ENCODE assay signal across 8 mouse cellular contexts in genomic region chr9:65345439-65345838, GRCm38 (mm10). TPM values are rescaled to one million over a fixed set of nuclear protein-coding genes. Genes with fewer than 3 reads are reported as not detected.
A peak's percentile ranks its signal among the peaks of the same experiment; 100 is the strongest.
DNase-seq lines count a peak whose midpoint lies in the region; ATAC-seq and TF ChIP-seq lines count a peak whose summit lies in the region.
"Not testable (repeated sequence)": the region's sequence is repeated elsewhere in the genome, so short reads cannot be mapped to it uniquely, and the experiment has no call there.
"Had no signal": no experiment of that assay in that cellular context is flagged by ENCODE, and none has a peak within 500 bp of the region (broad histone marks: within the 10 kb centered on the region; RNA-seq: fewer than 3 reads in every experiment).

No protein-coding gene starts in this region.

- intact Hi-C loops in heart, adult 2 months (cut with DNase I) = loop anchor here (5.0 kb wide), 1 partner anchor 53 kb away; the partner anchor contains the start of gene Clpx

- not testable (repeated sequence) for DNase-seq in heart, adult 2 months; intestine, embryonic 14.5 days (ENCODE audit: low spot score); limb, embryonic 11.5 days (ENCODE audit: low spot score); lung, postnatal 0 days (ENCODE audit: low spot score)

- peak overlapping the region; percentile 85 for H3K4me2 ChIP-seq in embryonic facial prominence, embryonic 15.5 days (replicated peaks)
- H3K4me2 ChIP-seq in intestine, embryonic 14.5 days (ENCODE audit: low read length) = peak overlapping the region; percentile 90
- H3K4me2 ChIP-seq in limb, embryonic 11.5 days (ENCODE audit: low read depth, severe bottlenecking) = peak overlapping the region; percentile 59
- peak overlapping the region; percentile 91 for H3K4me2 ChIP-seq in lung, postnatal 0 days (replicated peaks; ENCODE audit: low read depth, low read length)
- H3K4me2 ChIP-seq in neural tube, embryonic 14.5 days (ENCODE audit: low read depth, low read length) = peak overlapping the region; percentile 92

- TF ChIP-seq POLR2A in bone marrow macrophage, adult 2 months (IDR thresholded peaks at IDR 0.05; ENCODE audit: borderline replicate concordance, low read depth, low read length); heart, adult 2 months (IDR thresholded peaks at IDR 0.05; ENCODE audit: insufficient read depth, low read depth, low read length): not testable (repeated sequence)

- not testable (repeated sequence) for H3K9me3 ChIP-seq in embryonic facial prominence, embryonic 15.5 days (replicated peaks); intestine, embryonic 14.5 days (ENCODE audit: control insufficient read depth, low read length); limb, embryonic 11.5 days (ENCODE audit: control insufficient read depth, low read length); lung, postnatal 0 days (ENCODE audit: low read length); neural tube, embryonic 14.5 days (ENCODE audit: control insufficient read depth, low read length)

- not testable (repeated sequence) for H3K36me3 ChIP-seq in embryonic facial prominence, embryonic 15.5 days; heart, adult 2 months (ENCODE audit: control insufficient read depth, insufficient read depth, low read length); intestine, embryonic 14.5 days (ENCODE audit: control insufficient read depth, insufficient read depth, low read length); limb, embryonic 11.5 days (ENCODE audit: control insufficient read depth, insufficient read depth, low read length); lung, postnatal 0 days (ENCODE audit: insufficient read depth, low read length); neural tube, embryonic 14.5 days (ENCODE audit: control insufficient read depth, insufficient read depth, low read length)

- not testable (repeated sequence) for H3K79me2 ChIP-seq in heart, adult 2 months (replicated peaks; ENCODE audit: control insufficient read depth, insufficient read depth, low read length)

- not testable (repeated sequence) for TF ChIP-seq EP300 in heart, adult 2 months (IDR thresholded peaks at IDR 0.05; ENCODE audit: insufficient read depth, low read depth, low read length); lung, postnatal 0 days (IDR thresholded peaks at IDR 0.05)

- H3K4me1 ChIP-seq in bone marrow macrophage, adult 2 months (ENCODE audit: control insufficient read depth, insufficient read depth, low read length) = peaks cover 11% of the 10 kb centered on the region
- H3K4me1 ChIP-seq in embryonic facial prominence, embryonic 15.5 days = peaks cover 12% of the 10 kb centered on the region
- not testable (repeated sequence) for H3K4me1 ChIP-seq in heart, adult 2 months (ENCODE audit: control insufficient read depth, insufficient read depth, low read length); limb, embryonic 11.5 days (ENCODE audit: control insufficient read depth, insufficient read depth, low read length)
- peaks cover 13% of the 10 kb centered on the region for H3K4me1 ChIP-seq in intestine, embryonic 14.5 days (replicated peaks; ENCODE audit: control insufficient read depth, insufficient read depth, low read length)
- H3K4me1 ChIP-seq in lung, postnatal 0 days (ENCODE audit: insufficient read depth, low read depth, low read length) = peaks cover 10% of the 10 kb centered on the region
- peaks cover 12% of the 10 kb centered on the region for H3K4me1 ChIP-seq in neural tube, embryonic 14.5 days (ENCODE audit: control insufficient read depth, insufficient read depth, low read length)

- H3K9ac ChIP-seq in embryonic facial prominence, embryonic 15.5 days = peak overlapping the region; percentile 33
- not testable (repeated sequence) for H3K9ac ChIP-seq in heart, adult 2 months (ENCODE audit: low read depth, low read length); lung, postnatal 0 days (replicated peaks; ENCODE audit: low read depth)
- H3K9ac ChIP-seq in intestine, embryonic 14.5 days (ENCODE audit: low read length) = peak overlapping the region; percentile 95
- H3K9ac ChIP-seq in limb, embryonic 11.5 days (ENCODE audit: low read length) = 0 out of 2 replicates have a peak overlapping the region, but pooled peaks have one; percentile 93
- H3K9ac ChIP-seq in neural tube, embryonic 14.5 days (replicated peaks; ENCODE audit: low read depth, low read length) = peak overlapping the region; percentile 95; the same call in 1 of the 2 replicates

- TF ChIP-seq CTCF in bone marrow macrophage, adult 2 months (IDR thresholded peaks at IDR 0.05; ENCODE audit: low read depth, low read length) = not testable (repeated sequence)
- TF ChIP-seq CTCF in heart, adult 2 months (IDR thresholded peaks at IDR 0.05) = peak; percentile 9; the same call in 1 of the 2 replicates
- TF ChIP-seq CTCF in lung, postnatal 0 days (IDR thresholded peaks at IDR 0.05) = 0 out of 2 replicates have a peak, but pooled peaks have one; percentile 5

- H3K27ac ChIP-seq in bone marrow macrophage, adult 2 months (ENCODE audit: insufficient read depth, low read depth, low read length) = peak overlapping the region; percentile 77
- peak overlapping the region; percentile 96 for H3K27ac ChIP-seq in embryonic facial prominence, embryonic 15.5 days (replicated peaks)
- peak overlapping the region; percentile 91 for H3K27ac ChIP-seq in heart, adult 2 months
- H3K27ac ChIP-seq in intestine, embryonic 14.5 days (ENCODE audit: low read depth) = peak overlapping the region; percentile 94
- H3K27ac ChIP-seq in limb, embryonic 11.5 days (replicated peaks; ENCODE audit: low read depth, low read length) = peak overlapping the region; percentile 81; the same call in 1 of the 2 replicates
- H3K27ac ChIP-seq in lung, postnatal 0 days (ENCODE audit: low read length) = peak overlapping the region; percentile 98
- H3K27ac ChIP-seq in neural tube, embryonic 14.5 days (ENCODE audit: low read depth, low read length) = peak overlapping the region; percentile 88

- ATAC-seq in embryonic facial prominence, embryonic 15.5 days (ENCODE audit: insufficient number of reproducible peaks, low FRiP score, low TSS enrichment, low read depth); intestine, embryonic 14.5 days (replicated peaks; ENCODE audit: low FRiP score, low TSS enrichment, low read depth); limb, embryonic 11.5 days (ENCODE audit: insufficient number of reproducible peaks, low FRiP score, low TSS enrichment, low read depth); lung, postnatal 0 days: not testable (repeated sequence)
- peak; percentile 49; the same call in 1 of the 2 replicates for ATAC-seq in neural tube, embryonic 14.5 days (ENCODE audit: low read depth)

- not testable (repeated sequence) for H3K27me3 ChIP-seq in embryonic facial prominence, embryonic 15.5 days; heart, adult 2 months (ENCODE audit: control insufficient read depth, insufficient read depth, low read length); intestine, embryonic 14.5 days (replicated peaks; ENCODE audit: control insufficient read depth, insufficient read depth, low read length); limb, embryonic 11.5 days (ENCODE audit: control insufficient read depth, insufficient read depth, low read length); lung, postnatal 0 days (replicated peaks; ENCODE audit: insufficient read depth, low read length); neural tube, embryonic 14.5 days (ENCODE audit: control insufficient read depth, insufficient read depth, low read length)

- H3K4me3 ChIP-seq in bone marrow macrophage, adult 2 months (ENCODE audit: insufficient read depth, low read length) = peak overlapping the region; percentile 78
- peak overlapping the region; percentile 96 for H3K4me3 ChIP-seq in embryonic facial prominence, embryonic 15.5 days (replicated peaks)
- peak overlapping the region; percentile 80 for H3K4me3 ChIP-seq in heart, adult 2 months
- H3K4me3 ChIP-seq in intestine, embryonic 14.5 days (ENCODE audit: low read depth, low read length) = peak overlapping the region; percentile 99
- H3K4me3 ChIP-seq in limb, embryonic 11.5 days (ENCODE audit: low read depth, low read length) = peak overlapping the region; percentile 74
- H3K4me3 ChIP-seq in lung, postnatal 0 days (ENCODE audit: low read depth, low read length) = peak overlapping the region; percentile 93
- peak overlapping the region; percentile 98 for H3K4me3 ChIP-seq in neural tube, embryonic 14.5 days (ENCODE audit: low read depth, low read length)

- 58% methylated on average over 11 of the region's 11 CpGs for WGBS in embryonic facial prominence, embryonic 15.5 days
- 58% methylated on average over 11 of the region's 11 CpGs for WGBS in heart, adult 2 months
- WGBS in intestine, embryonic 14.5 days = 68% methylated on average over 11 of the region's 11 CpGs
- 74% methylated on average over 11 of the region's 11 CpGs for WGBS in limb, embryonic 11.5 days
- WGBS in lung, postnatal 0 days = 57% methylated on average over 11 of the region's 11 CpGs
- WGBS in neural tube, embryonic 14.5 days = 50% methylated on average over 11 of the region's 11 CpGs

RNA-seq across cellular contexts. Expression of gene Pdcd7, which starts 0.5 kb away (rescaled TPM):
- 11.1 and 15.9 TPM in 2 replicates for polyA plus RNA-seq in bone marrow macrophage, adult 2 months (2012; ENCODE audit: insufficient read depth, insufficient read length, missing spikeins)
- 10.9 and 11.4 TPM in 2 replicates for polyA plus RNA-seq in embryonic facial prominence, embryonic 15.5 days (2015; fragmentation: Nextera tagmentation; extraction: Ambion mirVana)
- total RNA-seq in heart, adult 2 months (2021) = 10 to 100 TPM; 13.6 to 13.9 TPM
- polyA plus RNA-seq in heart, adult 2 months (2012; rRNA removed) = 6.6 and 9.7 TPM in 2 replicates
- 9.2 and 11.2 TPM in 2 replicates for polyA plus RNA-seq in intestine, embryonic 14.5 days (2014; fragmentation: Nextera tagmentation; extraction: Ambion mirVana)
- polyA plus RNA-seq in limb, embryonic 11.5 days (2014; fragmentation: Nextera tagmentation; extraction: Ambion mirVana) = 16.8 and 17.7 TPM in 2 replicates
- polyA plus RNA-seq in lung, postnatal 0 days (2015; fragmentation: Nextera tagmentation; extraction: Ambion mirVana) = 8.6 and 8.7 TPM in 2 replicates
- polyA plus RNA-seq in neural tube, embryonic 14.5 days (2014; fragmentation: Nextera tagmentation; extraction: Ambion mirVana) = 12.3 and 12.5 TPM in 2 replicates

RNA-seq across cellular contexts. Expression of gene Ubap1l, which starts 15.4 kb away (rescaled TPM):
- not detected in 2 replicates for polyA plus RNA-seq in bone marrow macrophage, adult 2 months (2012; ENCODE audit: insufficient read depth, insufficient read length, missing spikeins)
- 0.25 TPM in 1 of 2 replicates, not detected in the other for polyA plus RNA-seq in embryonic facial prominence, embryonic 15.5 days (2015; fragmentation: Nextera tagmentation; extraction: Ambion mirVana)
- total RNA-seq in heart, adult 2 months (2021) = under 1 TPM in 1 of 2 experiments, not detected in 1; 0.18 TPM
- 0.15 and 0.18 TPM in 2 replicates for polyA plus RNA-seq in heart, adult 2 months (2012; rRNA removed)
- polyA plus RNA-seq in intestine, embryonic 14.5 days (2014; fragmentation: Nextera tagmentation; extraction: Ambion mirVana) = 0.13 and 0.39 TPM in 2 replicates
- 0.47 and 0.96 TPM in 2 replicates for polyA plus RNA-seq in limb, embryonic 11.5 days (2014; fragmentation: Nextera tagmentation; extraction: Ambion mirVana)
- polyA plus RNA-seq in lung, postnatal 0 days (2015; fragmentation: Nextera tagmentation; extraction: Ambion mirVana) = 0.33 and 0.40 TPM in 2 replicates
- polyA plus RNA-seq in neural tube, embryonic 14.5 days (2014; fragmentation: Nextera tagmentation; extraction: Ambion mirVana) = 3.7 and 7.2 TPM in 2 replicates
- total RNA-seq: heart, adult 18-20 months had no signal

RNA-seq across cellular contexts. Expression of gene Kbtbd13, which starts 46.0 kb away (rescaled TPM):
- polyA plus RNA-seq in bone marrow macrophage, adult 2 months (2012; ENCODE audit: insufficient read depth, insufficient read length, missing spikeins) = not detected in 2 replicates
- polyA plus RNA-seq in embryonic facial prominence, embryonic 15.5 days (2015; fragmentation: Nextera tagmentation; extraction: Ambion mirVana) = 1.2 and 1.5 TPM in 2 replicates
- total RNA-seq in heart, adult 2 months (2021) = 1 to 10 TPM; 2.1 to 2.6 TPM
- polyA plus RNA-seq in heart, adult 2 months (2012; rRNA removed) = 2.4 and 4.0 TPM in 2 replicates
- 0.66 and 1.1 TPM in 2 replicates for polyA plus RNA-seq in intestine, embryonic 14.5 days (2014; fragmentation: Nextera tagmentation; extraction: Ambion mirVana)
- polyA plus RNA-seq in limb, embryonic 11.5 days (2014; fragmentation: Nextera tagmentation; extraction: Ambion mirVana) = 0.64 and 1.0 TPM in 2 replicates
- polyA plus RNA-seq in lung, postnatal 0 days (2015; fragmentation: Nextera tagmentation; extraction: Ambion mirVana) = 2.4 and 2.9 TPM in 2 replicates
- polyA plus RNA-seq in neural tube, embryonic 14.5 days (2014; fragmentation: Nextera tagmentation; extraction: Ambion mirVana) = 0.31 and 0.63 TPM in 2 replicates

RNA-seq across cellular contexts. Expression of gene Clpx, which starts 51.4 kb away (rescaled TPM):
- 19.2 and 20.8 TPM in 2 replicates for polyA plus RNA-seq in bone marrow macrophage, adult 2 months (2012; ENCODE audit: insufficient read depth, insufficient read length, missing spikeins)
- 55.7 and 57.6 TPM in 2 replicates for polyA plus RNA-seq in embryonic facial prominence, embryonic 15.5 days (2015; fragmentation: Nextera tagmentation; extraction: Ambion mirVana)
- total RNA-seq in heart, adult 2 months (2021) = 100 to 1,000 TPM in 1 of 2 experiments, 10 to 100 TPM in 1; 98.8 to 114 TPM
- 18.0 and 32.2 TPM in 2 replicates for polyA plus RNA-seq in heart, adult 2 months (2012; rRNA removed)
- 42.6 and 47.1 TPM in 2 replicates for polyA plus RNA-seq in intestine, embryonic 14.5 days (2014; fragmentation: Nextera tagmentation; extraction: Ambion mirVana)
- 54.1 and 59.1 TPM in 2 replicates for polyA plus RNA-seq in limb, embryonic 11.5 days (2014; fragmentation: Nextera tagmentation; extraction: Ambion mirVana)
- 38.8 and 43.5 TPM in 2 replicates for polyA plus RNA-seq in lung, postnatal 0 days (2015; fragmentation: Nextera tagmentation; extraction: Ambion mirVana)
- 40.5 and 43.1 TPM in 2 replicates for polyA plus RNA-seq in neural tube, embryonic 14.5 days (2014; fragmentation: Nextera tagmentation; extraction: Ambion mirVana)

RNA-seq across cellular contexts. Expression of gene Rasl12, which starts 52.9 kb away (rescaled TPM):
- not detected in 2 replicates for polyA plus RNA-seq in bone marrow macrophage, adult 2 months (2012; ENCODE audit: insufficient read depth, insufficient read length, missing spikeins)
- polyA plus RNA-seq in embryonic facial prominence, embryonic 15.5 days (2015; fragmentation: Nextera tagmentation; extraction: Ambion mirVana) = 8.6 and 8.7 TPM in 2 replicates
- 1 to 10 TPM; 7.2 to 8.3 TPM for total RNA-seq in heart, adult 2 months (2021)
- polyA plus RNA-seq in heart, adult 2 months (2012; rRNA removed) = 19.8 and 20.5 TPM in 2 replicates
- 2.6 and 2.7 TPM in 2 replicates for polyA plus RNA-seq in intestine, embryonic 14.5 days (2014; fragmentation: Nextera tagmentation; extraction: Ambion mirVana)
- 7.5 and 9.7 TPM in 2 replicates for polyA plus RNA-seq in limb, embryonic 11.5 days (2014; fragmentation: Nextera tagmentation; extraction: Ambion mirVana)
- polyA plus RNA-seq in lung, postnatal 0 days (2015; fragmentation: Nextera tagmentation; extraction: Ambion mirVana) = 73.2 and 84.4 TPM in 2 replicates
- 5.6 and 8.2 TPM in 2 replicates for polyA plus RNA-seq in neural tube, embryonic 14.5 days (2014; fragmentation: Nextera tagmentation; extraction: Ambion mirVana)
